Mouse (Mus musculus): ENCODE measurements at regions not wholly inside any gene's neighbourhood (a gene's known extent, or its start where the extent isn't known, plus 50 kb on each side); places are given as distances from the start of the nearest gene placed in this dataset.

DNA sequence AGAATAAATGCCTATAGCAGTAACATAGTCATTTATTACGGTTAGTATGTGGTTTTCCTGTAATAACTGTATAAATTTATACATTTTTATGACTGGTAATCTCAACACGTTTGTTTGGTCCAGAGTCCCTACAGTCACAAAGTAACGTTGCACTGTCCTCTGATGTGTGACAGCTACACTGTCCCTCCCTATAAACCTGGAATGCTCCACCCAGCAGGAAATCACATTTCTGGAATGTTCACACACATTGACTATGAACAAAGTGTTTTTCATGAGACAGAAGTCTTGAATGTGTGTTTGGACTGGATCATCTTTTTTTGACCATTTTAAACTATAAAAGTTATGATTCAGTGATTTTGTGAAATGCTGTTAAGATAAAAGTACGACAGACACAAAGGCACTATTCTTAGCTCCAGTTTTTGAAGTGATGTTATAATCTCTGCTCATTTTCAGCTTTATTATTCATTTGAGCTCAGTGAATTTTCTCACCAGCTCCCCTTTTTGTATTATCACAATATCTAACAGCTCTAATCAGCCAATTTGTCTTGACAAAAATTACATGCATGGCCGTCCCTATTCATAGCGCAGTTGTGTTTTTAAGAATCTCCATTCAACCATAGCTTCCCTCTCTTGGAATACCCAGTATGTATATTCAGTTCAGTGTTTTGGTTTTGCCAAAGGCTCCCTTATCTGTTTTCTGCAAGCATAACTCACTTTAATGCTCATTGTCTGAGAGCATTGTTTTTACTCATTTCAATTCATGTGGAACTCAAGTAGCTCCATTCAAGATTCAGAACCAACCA, 257.0 kb upstream of the Fam98a start:
- H3K4me1 ChIP-seq (ENCODE audit: control insufficient read depth, insufficient read depth, low read length) = no peaks in the 10 kb centered on the region
- no peaks in the 10 kb centered on the region for H3K27me3 ChIP-seq (ENCODE audit: control insufficient read depth, insufficient read depth, low read length)
- no peaks in the 10 kb centered on the region for H3K36me3 ChIP-seq (ENCODE audit: control insufficient read depth, insufficient read depth, low read length)
- no peak overlapping the region for H3K4me3 ChIP-seq (ENCODE audit: low read depth, low read length)
- DNase-seq (ENCODE audit: low spot score) (no peak), ATAC-seq (ENCODE audit: insufficient number of reproducible peaks, low FRiP score, low TSS enrichment, low read depth) (no peak)
- 86% methylated on average over 6 of the region's 6 CpGs for WGBS
- H3K4me2 ChIP-seq (ENCODE audit: low read depth, severe bottlenecking) = no peak overlapping the region
- no peaks in the 10 kb centered on the region for H3K9me3 ChIP-seq (ENCODE audit: control insufficient read depth, low read length)
- no peak overlapping the region for H3K9ac ChIP-seq (ENCODE audit: low read length)
- no peak overlapping the region for H3K27ac ChIP-seq (replicated peaks; ENCODE audit: low read depth, low read length)

DNA sequence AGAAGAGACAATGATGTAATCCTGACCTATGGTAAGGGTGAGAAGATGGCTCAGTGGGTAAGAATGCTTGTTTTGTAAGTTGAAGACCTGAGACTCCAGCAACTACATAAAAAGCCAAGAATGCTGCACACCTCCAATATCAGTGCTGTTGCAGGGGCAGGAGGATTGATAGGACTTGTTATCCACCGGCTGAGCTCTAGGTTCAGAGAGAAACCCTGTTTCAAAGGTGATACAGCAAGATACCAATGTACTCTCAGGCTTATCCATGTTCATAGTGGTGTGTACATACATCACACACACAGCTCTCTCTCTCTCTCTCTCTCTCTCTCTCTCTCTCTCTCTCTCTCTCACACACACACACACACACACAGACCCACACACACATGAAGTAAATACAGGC, 256.3 kb upstream of the Fam98a start:
- no peak for ATAC-seq (ENCODE audit: insufficient number of reproducible peaks, low FRiP score, low TSS enrichment, low read depth)
- Histone ChIP-seq H3K4me3 (ENCODE audit: low read depth, low read length) (no peak overlapping the region), H3K36me3 (ENCODE audit: control insufficient read depth, insufficient read depth, low read length) (no peaks in the 10 kb centered on the region), H3K9me3 (ENCODE audit: control insufficient read depth, low read length) (no peaks in the 10 kb centered on the region), H3K27ac (replicated peaks; ENCODE audit: low read depth, low read length) (no peak overlapping the region), H3K27me3 (ENCODE audit: control insufficient read depth, insufficient read depth, low read length) (no peaks in the 10 kb centered on the region), H3K4me2 (ENCODE audit: low read depth, severe bottlenecking) (no peak overlapping the region), H3K4me1 (ENCODE audit: control insufficient read depth, insufficient read depth, low read length) (no peaks in the 10 kb centered on the region), H3K9ac (ENCODE audit: low read length) (no peak overlapping the region)
- WGBS = 89% methylated on average over 1 of the region's 1 CpGs
- no peak for DNase-seq (ENCODE audit: low spot score)

DNA sequence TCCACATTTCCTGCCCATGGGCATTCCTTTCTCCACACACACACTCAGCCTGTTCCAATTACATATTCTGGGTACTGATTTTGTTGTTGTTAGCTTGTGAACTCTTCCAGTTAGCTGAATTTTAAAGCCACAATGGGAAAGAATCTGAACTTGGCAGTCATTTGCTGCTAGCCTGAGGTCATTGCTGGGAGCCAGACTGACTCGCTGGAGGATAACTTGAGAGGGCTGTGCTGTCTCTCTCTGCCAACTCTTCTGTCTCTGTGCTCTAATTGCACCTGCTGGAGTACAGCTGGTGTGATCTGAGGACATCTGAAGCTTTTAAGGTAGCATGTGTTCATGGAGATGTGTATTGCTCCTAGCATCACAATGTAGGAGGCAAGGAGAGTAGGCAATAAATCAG, 252.6 kb upstream of the Fam98a start:
- H3K4me1 ChIP-seq (ENCODE audit: control insufficient read depth, insufficient read depth, low read length) = no peaks in the 10 kb centered on the region
- no peak overlapping the region for H3K4me3 ChIP-seq (ENCODE audit: low read depth, low read length)
- ATAC-seq (ENCODE audit: insufficient number of reproducible peaks, low FRiP score, low TSS enrichment, low read depth) (no peak), DNase-seq (ENCODE audit: low spot score) (no peak)
- no peaks in the 10 kb centered on the region for H3K27me3 ChIP-seq (ENCODE audit: control insufficient read depth, insufficient read depth, low read length)
- H3K9me3 ChIP-seq (ENCODE audit: control insufficient read depth, low read length) = no peaks in the 10 kb centered on the region
- no peak overlapping the region for H3K27ac ChIP-seq (replicated peaks; ENCODE audit: low read depth, low read length)
- WGBS = 80% methylated on average over 1 of the region's 1 CpGs
- H3K4me2 ChIP-seq (ENCODE audit: low read depth, severe bottlenecking) = no peak overlapping the region
- no peak overlapping the region for H3K9ac ChIP-seq (ENCODE audit: low read length)
- H3K36me3 ChIP-seq (ENCODE audit: control insufficient read depth, insufficient read depth, low read length) = no peaks in the 10 kb centered on the region

DNA sequence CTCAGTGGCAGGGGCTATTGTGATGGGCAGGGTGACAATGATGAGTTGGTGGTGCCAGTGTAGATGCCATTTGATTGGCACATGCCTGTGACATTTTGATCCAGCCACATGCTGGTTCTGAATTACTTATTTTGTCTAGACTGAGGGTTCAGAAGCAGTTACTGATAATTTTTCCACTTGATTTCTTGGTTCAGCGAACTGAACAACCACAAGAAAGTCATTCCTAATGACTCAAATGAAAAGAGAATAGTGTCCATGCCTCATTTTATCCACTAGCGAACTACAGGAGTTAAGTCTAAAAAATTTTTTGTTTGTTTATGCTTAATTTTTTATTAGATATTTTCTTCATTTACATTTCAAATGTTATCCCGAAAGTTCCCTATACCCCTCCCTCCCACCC, 244.6 kb upstream of the Fam98a start:
- DNase-seq (ENCODE audit: low spot score) (no peak), ATAC-seq (ENCODE audit: insufficient number of reproducible peaks, low FRiP score, low TSS enrichment, low read depth) (no peak)

DNA sequence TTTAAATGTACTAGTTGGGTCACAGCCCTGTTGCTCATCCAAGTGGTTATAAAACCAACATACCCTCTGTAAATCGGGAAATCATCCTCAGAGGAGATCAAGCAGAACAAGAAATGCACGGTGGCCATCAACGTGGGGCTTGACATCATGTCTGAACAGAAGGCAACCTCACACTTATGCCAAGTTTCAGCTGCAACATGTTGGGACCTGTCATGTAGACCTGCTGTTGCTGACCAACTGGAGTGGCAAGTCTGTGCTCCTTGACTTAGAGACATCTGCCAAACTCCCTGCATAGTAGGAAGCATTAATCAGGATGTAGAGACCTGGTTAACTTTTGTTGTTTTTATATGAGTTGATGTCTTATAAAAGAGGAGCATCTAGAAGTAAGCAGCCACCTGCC, 244.0 kb upstream of the Fam98a start:
- no peaks in the 10 kb centered on the region for H3K9me3 ChIP-seq (ENCODE audit: control insufficient read depth, low read length)
- H3K4me3 ChIP-seq (ENCODE audit: low read depth, low read length) = no peak overlapping the region
- no peak for DNase-seq (ENCODE audit: low spot score)
- H3K4me2 ChIP-seq (ENCODE audit: low read depth, severe bottlenecking) = no peak overlapping the region
- WGBS = 90% methylated on average over 3 of the region's 3 CpGs
- no peaks in the 10 kb centered on the region for H3K27me3 ChIP-seq (ENCODE audit: control insufficient read depth, insufficient read depth, low read length)
- H3K36me3 ChIP-seq (ENCODE audit: control insufficient read depth, insufficient read depth, low read length) = no peaks in the 10 kb centered on the region
- no peaks in the 10 kb centered on the region for H3K4me1 ChIP-seq (ENCODE audit: control insufficient read depth, insufficient read depth, low read length)
- H3K27ac ChIP-seq (replicated peaks; ENCODE audit: low read depth, low read length) = no peak overlapping the region
- ATAC-seq (ENCODE audit: insufficient number of reproducible peaks, low FRiP score, low TSS enrichment, low read depth) = no peak
- no peak overlapping the region for H3K9ac ChIP-seq (ENCODE audit: low read length)

More for the DNA sequence above, 244.6 kb upstream of the Fam98a start:
- Histone ChIP-seq H3K36me3 (ENCODE audit: control insufficient read depth, insufficient read depth, low read length) (no peaks in the 10 kb centered on the region), H3K27ac (replicated peaks; ENCODE audit: low read depth, low read length) (no peak overlapping the region), H3K9me3 (ENCODE audit: control insufficient read depth, low read length) (no peaks in the 10 kb centered on the region), H3K27me3 (ENCODE audit: control insufficient read depth, insufficient read depth, low read length) (no peaks in the 10 kb centered on the region), H3K4me3 (ENCODE audit: low read depth, low read length) (no peak overlapping the region), H3K4me1 (ENCODE audit: control insufficient read depth, insufficient read depth, low read length) (no peaks in the 10 kb centered on the region), H3K4me2 (ENCODE audit: low read depth, severe bottlenecking) (no peak overlapping the region), H3K9ac (ENCODE audit: low read length) (no peak overlapping the region)
- WGBS = 92% methylated on average over 3 of the region's 3 CpGs

DNA sequence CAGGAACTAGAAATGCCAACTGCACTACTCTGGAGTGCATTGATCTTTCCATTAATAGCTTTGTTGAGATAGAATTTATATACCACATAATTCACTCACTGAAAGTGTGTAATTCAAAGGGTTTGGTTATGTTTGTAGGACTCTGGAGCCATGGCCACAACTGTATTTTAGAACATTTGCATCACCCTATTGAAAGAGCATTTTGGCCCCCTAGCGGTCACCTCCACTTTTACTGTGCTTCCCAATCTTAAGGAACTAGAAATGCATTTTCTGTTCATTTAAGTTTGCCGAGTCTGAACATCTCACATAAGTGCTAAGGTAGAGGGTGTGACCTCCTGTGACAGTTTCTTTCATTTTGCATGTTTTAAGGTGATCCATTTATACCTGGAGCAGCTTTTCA, 228.0 kb upstream of the Fam98a start:
- no peaks in the 10 kb centered on the region for H3K36me3 ChIP-seq (ENCODE audit: control insufficient read depth, insufficient read depth, low read length)
- H3K4me3 ChIP-seq (ENCODE audit: low read depth, low read length) = no peak overlapping the region
- H3K27ac ChIP-seq (replicated peaks; ENCODE audit: low read depth, low read length) = no peak overlapping the region
- no peak overlapping the region for H3K4me2 ChIP-seq (ENCODE audit: low read depth, severe bottlenecking)
- no peak for ATAC-seq (ENCODE audit: insufficient number of reproducible peaks, low FRiP score, low TSS enrichment, low read depth)
- H3K27me3 ChIP-seq (ENCODE audit: control insufficient read depth, insufficient read depth, low read length) = no peaks in the 10 kb centered on the region
- no peak overlapping the region for H3K9ac ChIP-seq (ENCODE audit: low read length)
- H3K9me3 ChIP-seq (ENCODE audit: control insufficient read depth, low read length) = no peaks in the 10 kb centered on the region
- 43% methylated on average over 2 of the region's 2 CpGs for WGBS
- H3K4me1 ChIP-seq (ENCODE audit: control insufficient read depth, insufficient read depth, low read length) = no peaks in the 10 kb centered on the region
- DNase-seq (ENCODE audit: low spot score) = peak; percentile 29

DNA sequence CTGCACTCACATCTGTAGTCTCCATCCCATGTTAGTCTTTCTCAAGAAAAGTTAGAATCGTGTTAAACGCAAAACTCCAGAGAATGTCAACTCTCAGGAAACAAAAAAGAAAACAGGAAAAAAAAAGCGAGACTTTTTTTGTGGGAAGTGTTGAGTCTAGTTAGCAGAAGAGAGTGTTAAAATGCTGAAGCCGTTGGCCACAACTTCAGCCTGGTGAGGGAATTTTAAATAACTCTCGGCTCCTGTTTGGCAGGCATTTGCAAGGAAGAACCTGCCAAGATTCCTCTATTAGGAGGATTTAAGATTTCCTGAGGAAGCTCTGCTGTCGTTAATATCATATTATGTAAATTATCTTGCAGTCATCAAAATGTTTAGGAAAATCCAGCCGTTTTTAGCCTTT, 224.9 kb upstream of the Fam98a start:
- 81% methylated on average over 7 of the region's 7 CpGs for WGBS
- no peaks in the 10 kb centered on the region for H3K36me3 ChIP-seq (ENCODE audit: control insufficient read depth, insufficient read depth, low read length)
- no peak overlapping the region for H3K9ac ChIP-seq (ENCODE audit: low read length)

DNA sequence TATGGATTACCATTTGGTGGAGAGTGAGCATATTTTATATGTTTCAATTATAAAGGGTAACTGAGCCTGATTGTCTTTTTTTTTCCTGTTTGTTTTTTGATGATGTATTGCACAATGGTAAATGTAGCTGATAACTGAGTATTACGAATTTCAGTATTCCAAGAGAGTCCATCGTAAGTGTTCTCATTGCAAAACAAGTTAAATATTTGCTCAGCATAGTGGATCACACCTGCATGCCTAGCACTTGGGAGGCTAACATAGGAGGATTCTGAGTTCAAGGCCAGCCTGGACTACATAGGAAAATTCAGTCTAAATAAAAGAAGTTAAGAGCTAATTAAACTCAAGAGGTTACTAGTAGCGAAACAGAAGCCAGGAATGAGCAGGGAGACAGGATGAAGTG, 223.8 kb upstream of the Fam98a start:
- Histone ChIP-seq H3K27me3 (ENCODE audit: control insufficient read depth, insufficient read depth, low read length) (no peaks in the 10 kb centered on the region), H3K9ac (ENCODE audit: low read length) (no peak overlapping the region), H3K4me2 (ENCODE audit: low read depth, severe bottlenecking) (no peak overlapping the region), H3K4me1 (ENCODE audit: control insufficient read depth, insufficient read depth, low read length) (no peaks in the 10 kb centered on the region), H3K27ac (replicated peaks; ENCODE audit: low read depth, low read length) (no peak overlapping the region), H3K4me3 (ENCODE audit: low read depth, low read length) (no peak overlapping the region), H3K36me3 (ENCODE audit: control insufficient read depth, insufficient read depth, low read length) (no peaks in the 10 kb centered on the region), H3K9me3 (ENCODE audit: control insufficient read depth, low read length) (no peaks in the 10 kb centered on the region)
- ATAC-seq (ENCODE audit: insufficient number of reproducible peaks, low FRiP score, low TSS enrichment, low read depth) = no peak
- DNase-seq (ENCODE audit: low spot score) = no peak
- 88% methylated on average over 3 of the region's 3 CpGs for WGBS

More for the DNA sequence above, 224.9 kb upstream of the Fam98a start:
- Histone ChIP-seq H3K27me3 (ENCODE audit: control insufficient read depth, insufficient read depth, low read length) (no peaks in the 10 kb centered on the region), H3K9me3 (ENCODE audit: control insufficient read depth, low read length) (no peaks in the 10 kb centered on the region), H3K4me2 (ENCODE audit: low read depth, severe bottlenecking) (no peak overlapping the region), H3K27ac (replicated peaks; ENCODE audit: low read depth, low read length) (no peak overlapping the region), H3K4me1 (ENCODE audit: control insufficient read depth, insufficient read depth, low read length) (no peaks in the 10 kb centered on the region), H3K4me3 (ENCODE audit: low read depth, low read length) (no peak overlapping the region)
- DNase-seq (ENCODE audit: low spot score) (no peak), ATAC-seq (ENCODE audit: insufficient number of reproducible peaks, low FRiP score, low TSS enrichment, low read depth) (no peak)

DNA sequence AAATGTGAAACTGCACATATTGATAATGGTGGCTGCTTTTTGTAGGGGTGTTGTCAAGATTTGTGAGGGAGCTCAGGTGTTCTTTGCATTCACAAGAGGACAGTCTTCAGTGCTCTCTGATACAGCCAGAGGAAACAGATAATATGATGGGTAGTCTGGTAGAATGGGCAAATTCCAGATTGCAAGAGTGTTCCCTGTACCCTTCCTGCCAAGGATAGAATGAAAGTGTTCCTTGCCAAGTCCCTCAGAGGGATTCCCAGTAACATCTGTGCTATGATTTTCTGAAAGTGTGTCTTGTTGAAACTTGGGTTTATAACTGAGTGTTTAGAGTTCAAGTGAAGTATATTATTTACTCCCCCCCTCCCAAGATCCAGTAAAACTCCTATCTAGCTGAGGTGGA, 221.1 kb upstream of the Fam98a start:
- H3K9ac ChIP-seq (ENCODE audit: low read length) = no peak overlapping the region
- no peaks in the 10 kb centered on the region for H3K27me3 ChIP-seq (ENCODE audit: control insufficient read depth, insufficient read depth, low read length)
- no peaks in the 10 kb centered on the region for H3K4me1 ChIP-seq (ENCODE audit: control insufficient read depth, insufficient read depth, low read length)
- no peak overlapping the region for H3K27ac ChIP-seq (replicated peaks; ENCODE audit: low read depth, low read length)
- H3K4me3 ChIP-seq (ENCODE audit: low read depth, low read length) = no peak overlapping the region
- H3K4me2 ChIP-seq (ENCODE audit: low read depth, severe bottlenecking) = no peak overlapping the region
- no peaks in the 10 kb centered on the region for H3K36me3 ChIP-seq (ENCODE audit: control insufficient read depth, insufficient read depth, low read length)
- no peaks in the 10 kb centered on the region for H3K9me3 ChIP-seq (ENCODE audit: control insufficient read depth, low read length)
- ATAC-seq (ENCODE audit: insufficient number of reproducible peaks, low FRiP score, low TSS enrichment, low read depth) = no peak
- no peak for DNase-seq (ENCODE audit: low spot score)
